Mouse (Mus musculus) heart, embryonic 15.5 days (tissue): ENCODE results near the gene Rpl9-ps1. TPM values are rescaled to one million over a fixed set of nuclear protein-coding genes. Genes with fewer than 3 reads are reported as not detected.

Experiments
- ATAC-seq: fragments of 200-750 bp; cut with Nextera tagmentation; replicated peaks from 2 replicates; pipeline ENCODE4 v1.8.0; 2017; ENCODE audit warnings: low read depth, moderate TSS enrichment; ENCODE audit not compliant: insufficient number of reproducible peaks, insufficient read depth, low FRiP score
- H3K27ac ChIP-seq: fragments of 300-500 bp; sonication (generic); 2 replicates; pipeline ENCODE4 v1.5.1; 2015; ENCODE audit warnings: mild to moderate bottlenecking, inconsistent platforms
- H3K27me3 ChIP-seq: fragments of 300-500 bp; sonication (generic); 2 replicates; pipeline ENCODE4 v1.6.1; 2015; ENCODE audit warnings: inconsistent platforms
- H3K36me3 ChIP-seq: fragments of 300-500 bp; sonication (generic); 2 replicates; pipeline ENCODE4 v1.6.1; 2015; ENCODE audit warnings: mild to moderate bottlenecking, inconsistent platforms
- H3K4me1 ChIP-seq: fragments of 300-500 bp; sonication (generic); replicated peaks from 2 replicates; pipeline ENCODE4 v1.6.1; 2015; ENCODE audit warnings: inconsistent platforms
- H3K4me2 ChIP-seq: fragments of 300-500 bp; sonication (generic); 2 replicates; pipeline ENCODE4 v1.6.1; 2015; ENCODE audit warnings: inconsistent platforms, mild to moderate bottlenecking, moderate library complexity
- H3K4me3 ChIP-seq: fragments of 300-500 bp; sonication (generic); 2 replicates; pipeline ENCODE4 v1.5.1; 2015; ENCODE audit warnings: mild to moderate bottlenecking, inconsistent platforms
- H3K9ac ChIP-seq: fragments of 300-500 bp; sonication (generic); 2 replicates; pipeline ENCODE4 v1.6.1; 2015; ENCODE audit warnings: mild to moderate bottlenecking, inconsistent platforms
- H3K9me3 ChIP-seq: fragments of 300-500 bp; sonication (generic); replicated peaks from 2 replicates; pipeline ENCODE4 v1.6.1; 2016; ENCODE audit warnings: inconsistent platforms
- WGBS: fragments of 180-500 bp; shearing (Covaris S2); methylation state at CpG from one replicate; pipeline ENCODE4 v1.1.7; 2015; ENCODE audit warnings: mixed read lengths; 5-methylcytosine and 5-hydroxymethylcytosine counted together
- polyA plus RNA-seq: library from polyadenylated mRNA; unstranded; fragments of >200 nt; fragmentation: Nextera tagmentation; extraction: Ambion mirVana; gene quantifications from 2 replicates; pipeline ENCODE4 v1.2.1, GENCODE M21; 2015

Gene Rpl9-ps1
- polyA plus RNA-seq: not detected in 2 replicates

DNA sequence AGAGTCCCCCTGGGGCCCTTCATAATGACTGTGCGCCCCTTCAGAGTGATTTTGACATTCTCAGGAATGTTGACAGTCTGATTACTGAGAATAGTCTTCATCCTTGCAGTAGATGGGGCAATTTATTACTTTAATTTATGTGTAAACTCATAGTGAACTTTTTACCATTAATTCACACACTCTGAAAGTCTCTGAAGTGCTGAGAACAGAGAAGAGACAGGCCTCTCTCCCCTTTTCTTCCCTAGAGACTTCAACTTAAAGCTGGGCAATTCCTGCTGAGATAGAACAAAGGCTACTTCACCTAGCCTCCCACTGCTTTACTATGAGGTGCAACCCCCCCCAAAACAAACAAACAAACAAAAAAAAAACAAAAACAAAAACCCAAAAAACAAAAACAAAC, at the start of gene Rpl9-ps1:
TSS of gene Rpl9-ps1 (minus strand) at position 101 of the 400 bp plus-strand sequence.
- Histone ChIP-seq H3K9ac (no peak within 1 kb of the TSS), H3K9me3 (no peaks in the 10 kb centered on the region), H3K27me3 (no peaks in the 10 kb centered on the region), H3K27ac (no peak within 1 kb of the TSS), H3K4me3 (no peak within 1 kb of the TSS), H3K4me2 (no peak within 1 kb of the TSS), H3K36me3 (no peaks in the 10 kb centered on the region), H3K4me1 (no peaks in the 10 kb centered on the region)
- ATAC-seq: no peak
- WGBS: 71% methylated on average over 1 of the region's 1 CpGs

DNA sequence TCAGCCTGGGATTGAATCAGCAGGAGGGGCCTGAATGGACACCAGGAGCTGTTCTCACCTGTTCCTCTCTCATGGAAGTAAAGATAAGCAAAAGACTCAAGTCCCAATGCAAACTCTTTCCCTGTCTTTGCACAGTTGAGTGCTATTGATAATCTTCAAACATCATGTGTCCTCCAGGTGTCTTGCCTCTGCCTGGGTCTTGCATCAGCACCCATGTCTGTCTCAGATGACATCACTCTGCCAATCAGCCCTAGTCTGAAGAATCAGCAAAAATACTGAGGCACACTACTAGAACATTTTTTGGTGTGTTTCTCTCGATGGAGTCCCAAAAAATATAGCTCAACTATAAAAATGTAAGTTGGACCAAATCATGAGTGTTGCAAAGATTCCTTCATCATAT, 46.6 kb upstream of the Rpl9-ps1 start:
- no peak overlapping the region for H3K4me3 ChIP-seq
- 43% methylated on average over 1 of the region's 1 CpGs for WGBS
- no peaks in the 10 kb centered on the region for H3K9me3 ChIP-seq
- no peaks in the 10 kb centered on the region for H3K27me3 ChIP-seq
- no peak for ATAC-seq
- H3K27ac ChIP-seq: no peak overlapping the region
- H3K4me2 ChIP-seq: no peak overlapping the region
- H3K36me3 ChIP-seq: no peaks in the 10 kb centered on the region
- H3K4me1 ChIP-seq: no peaks in the 10 kb centered on the region
- no peak overlapping the region for H3K9ac ChIP-seq

DNA sequence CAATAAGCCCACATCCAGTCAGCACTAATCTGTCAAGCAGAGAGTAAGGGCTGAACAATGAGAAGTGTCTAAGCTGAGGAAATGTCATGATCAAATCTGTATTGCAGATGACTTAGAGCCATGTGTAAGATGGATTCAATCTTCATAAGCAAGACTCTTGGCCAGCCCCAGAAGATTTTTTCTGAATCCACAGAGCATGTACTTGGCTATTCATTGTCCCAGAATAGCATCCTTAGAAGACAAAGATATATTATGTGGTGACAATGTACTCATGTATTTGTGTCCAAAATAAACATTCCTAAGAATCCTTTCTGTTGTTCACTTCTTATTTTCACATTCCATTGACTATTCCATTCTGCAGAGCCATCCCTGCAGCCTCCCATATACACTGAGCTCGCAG, 44.5 kb upstream of the Rpl9-ps1 start:
- ATAC-seq: no peak
- no peaks in the 10 kb centered on the region for H3K9me3 ChIP-seq
- H3K27me3 ChIP-seq: no peaks in the 10 kb centered on the region
- no peak overlapping the region for H3K9ac ChIP-seq
- H3K4me1 ChIP-seq: no peaks in the 10 kb centered on the region
- H3K4me3 ChIP-seq: no peak overlapping the region
- H3K4me2 ChIP-seq: no peak overlapping the region
- 69% methylated on average over 1 of the region's 1 CpGs for WGBS
- H3K27ac ChIP-seq: no peak overlapping the region
- H3K36me3 ChIP-seq: no peaks in the 10 kb centered on the region

DNA sequence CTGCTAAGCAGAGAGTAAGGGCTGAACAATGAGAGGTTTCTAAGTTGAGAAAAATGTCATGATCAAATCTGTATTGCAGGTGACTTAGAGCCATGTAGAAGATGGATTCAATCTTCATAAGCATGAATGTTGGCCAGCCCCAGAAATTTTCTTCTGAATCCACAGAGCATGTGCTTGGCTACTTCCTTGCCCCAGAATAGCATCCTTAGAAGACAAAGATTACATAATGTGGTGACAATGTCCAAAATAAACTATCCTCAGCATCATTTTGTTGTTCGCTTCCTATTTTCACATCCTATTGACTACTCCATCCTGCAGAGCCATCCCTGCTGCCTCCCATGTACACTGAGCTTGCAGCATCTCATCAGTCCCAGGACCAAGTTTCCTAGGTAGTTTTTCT, 30.2 kb upstream of the Rpl9-ps1 start:
- WGBS: 79% methylated on average over 1 of the region's 1 CpGs
- H3K27me3 ChIP-seq: 0 out of 2 replicates have a peak, but pooled peaks cover 4% of the 10 kb centered on the region
- no peak overlapping the region for H3K9ac ChIP-seq
- H3K36me3 ChIP-seq: no peaks in the 10 kb centered on the region
- no peak for ATAC-seq
- no peak overlapping the region for H3K4me2 ChIP-seq
- no peak overlapping the region for H3K27ac ChIP-seq
- H3K4me3 ChIP-seq: no peak overlapping the region
- no peaks in the 10 kb centered on the region for H3K4me1 ChIP-seq
- H3K9me3 ChIP-seq: no peaks in the 10 kb centered on the region

GRCm38 (mm10) chr11:83671743-83672142, 26.3 kb upstream of the Rpl9-ps1 start:
- Histone ChIP-seq H3K4me2 (no peak overlapping the region), H3K9me3 (no peaks in the 10 kb centered on the region), H3K4me1 (no peaks in the 10 kb centered on the region), H3K4me3 (no peak overlapping the region), H3K27me3 (0 out of 2 replicates have a peak, but pooled peaks cover 4% of the 10 kb centered on the region), H3K27ac (no peak overlapping the region), H3K9ac (no peak overlapping the region), H3K36me3 (no peaks in the 10 kb centered on the region)
- ATAC-seq: no peak

- Histone ChIP-seq H3K4me3 (no peak overlapping the region), H3K9me3 (no peaks in the 10 kb centered on the region), H3K9ac (no peak overlapping the region), H3K4me1 (no peaks in the 10 kb centered on the region), H3K27ac (no peak overlapping the region), H3K4me2 (no peak overlapping the region), H3K36me3 (no peaks in the 10 kb centered on the region), H3K27me3 (no peaks in the 10 kb centered on the region)
- ATAC-seq: no peak
- 64% methylated on average over 5 of the region's 5 CpGs for WGBS
Measured at GRCm38 (mm10) chr11:83663532-83663931, 18.1 kb upstream of the Rpl9-ps1 start.

- WGBS: 59% methylated on average over 6 of the region's 6 CpGs
- Histone ChIP-seq H3K27ac (no peak within 1 kb of the TSS), H3K4me1 (no peaks in the 10 kb centered on the region), H3K36me3 (no peaks in the 10 kb centered on the region), H3K27me3 (no peaks in the 10 kb centered on the region), H3K9ac (no peak within 1 kb of the TSS), H3K4me2 (no peak within 1 kb of the TSS), H3K4me3 (no peak within 1 kb of the TSS), H3K9me3 (no peaks in the 10 kb centered on the region)
- ATAC-seq: no peak
Measured at GRCm38 (mm10) chr11:83662204-83662603, 16.8 kb upstream of the Rpl9-ps1 start, which contains the start of gene Ccl4. Gene Ccl4, plus strand, starts transcription at chr11:83662584.

- no peaks in the 10 kb centered on the region for H3K9me3 ChIP-seq
- ATAC-seq: no peak
- H3K4me3 ChIP-seq: no peak overlapping the region
- no peaks in the 10 kb centered on the region for H3K36me3 ChIP-seq
- WGBS: 73% methylated on average over 6 of the region's 6 CpGs
- no peak overlapping the region for H3K9ac ChIP-seq
- H3K4me1 ChIP-seq: no peaks in the 10 kb centered on the region
- no peak overlapping the region for H3K27ac ChIP-seq
- no peak overlapping the region for H3K4me2 ChIP-seq
- H3K27me3 ChIP-seq: no peaks in the 10 kb centered on the region
Measured at GRCm38 (mm10) chr11:83658797-83659196, 13.4 kb upstream of the Rpl9-ps1 start.

- Histone ChIP-seq H3K4me2 (no peak overlapping the region), H3K36me3 (no peaks in the 10 kb centered on the region), H3K27ac (no peak overlapping the region), H3K27me3 (no peaks in the 10 kb centered on the region), H3K9me3 (no peaks in the 10 kb centered on the region), H3K9ac (no peak overlapping the region), H3K4me3 (no peak overlapping the region), H3K4me1 (no peaks in the 10 kb centered on the region)
- 74% methylated on average over 3 of the region's 3 CpGs for WGBS
- ATAC-seq: no peak
Measured at GRCm38 (mm10) chr11:83657508-83657907, 12.1 kb upstream of the Rpl9-ps1 start.

- no peaks in the 10 kb centered on the region for H3K36me3 ChIP-seq
- no peak for ATAC-seq
- no peak overlapping the region for H3K4me2 ChIP-seq
- no peaks in the 10 kb centered on the region for H3K4me1 ChIP-seq
- no peak overlapping the region for H3K4me3 ChIP-seq
- no peaks in the 10 kb centered on the region for H3K9me3 ChIP-seq
- no peak overlapping the region for H3K27ac ChIP-seq
- H3K27me3 ChIP-seq: no peaks in the 10 kb centered on the region
- H3K9ac ChIP-seq: no peak overlapping the region
- WGBS: 80% methylated on average over 8 of the region's 8 CpGs
Measured at GRCm38 (mm10) chr11:83654606-83655005, 9.2 kb upstream of the Rpl9-ps1 start.

DNA sequence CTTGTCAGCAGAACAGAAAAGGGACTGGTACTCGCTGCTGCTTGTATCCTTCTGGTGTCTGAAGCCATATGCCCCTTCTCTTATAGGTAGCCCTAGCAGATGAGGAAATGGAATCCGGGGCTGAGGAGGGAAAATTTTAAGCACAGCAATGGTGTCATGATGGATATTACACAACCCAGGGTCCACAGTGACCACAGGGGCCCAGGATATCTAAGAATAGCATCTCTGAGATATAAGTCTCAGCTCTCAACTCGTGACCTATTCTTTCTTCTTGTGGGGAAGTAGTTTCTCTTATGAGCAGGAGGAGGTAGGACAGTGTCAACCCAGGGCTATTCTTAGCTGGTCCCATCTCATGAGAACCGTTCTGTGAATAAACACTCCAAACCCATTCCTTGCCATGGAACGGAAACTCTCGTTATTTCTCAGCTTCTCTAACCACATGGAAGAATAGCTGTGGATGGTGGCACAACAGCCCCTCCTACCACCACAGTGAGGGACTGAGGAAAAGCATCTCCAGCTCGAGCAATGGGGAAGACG, 4.0 kb upstream of the Rpl9-ps1 start, which contains the start of gene Ccl3:
TSS of gene Ccl3 (minus strand) at position 51 of the 537 bp plus-strand sequence.
- Histone ChIP-seq H3K27ac (no peak within 1 kb of the TSS), H3K4me1 (no peaks in the 10 kb centered on the region), H3K4me2 (no peak within 1 kb of the TSS), H3K27me3 (no peaks in the 10 kb centered on the region), H3K36me3 (no peaks in the 10 kb centered on the region), H3K9ac (no peak within 1 kb of the TSS), H3K4me3 (no peak within 1 kb of the TSS), H3K9me3 (no peaks in the 10 kb centered on the region)
- no peak for ATAC-seq
- 63% methylated on average over 8 of the region's 8 CpGs for WGBS

- WGBS: 76% methylated on average over 6 of the region's 6 CpGs
- Histone ChIP-seq H3K4me3 (no peak overlapping the region), H3K27ac (no peak overlapping the region), H3K9ac (no peak overlapping the region), H3K4me2 (no peak overlapping the region), H3K27me3 (no peaks in the 10 kb centered on the region), H3K36me3 (no peaks in the 10 kb centered on the region), H3K4me1 (no peaks in the 10 kb centered on the region), H3K9me3 (no peaks in the 10 kb centered on the region)
- ATAC-seq: no peak
Measured at GRCm38 (mm10) chr11:83646356-83647149, 1.1 kb upstream of the Rpl9-ps1 start.
